Mouse (Mus musculus): ENCODE data around the gene Pik3ap1.

GRCm38 (mm10) chr19:41310971-41311703, 73.8 kb downstream of the Pik3ap1 start:
- TF ChIP-seq CTCF (conservative IDR thresholded peaks at IDR 0.05; ENCODE audit: low read length) (no peak), POU5F1 (IDR thresholded peaks at IDR 0.05; ENCODE audit: borderline replicate concordance, low read length) (no peak), NANOG (IDR thresholded peaks at IDR 0.05; ENCODE audit: borderline replicate concordance, low read length) (no peak)
